Mouse (Mus musculus) layer of hippocampus, postnatal 36 days (tissue): ENCODE measurements around the gene Ppm1f. TPM values are rescaled to one million over a fixed set of nuclear protein-coding genes. Genes with fewer than 3 reads are reported as not detected.
"Not testable (repeated sequence)": the region's sequence is repeated elsewhere in the genome, so short reads cannot be mapped to it uniquely, and the experiment has no call there.

Source experiments
- DNase-seq, 2 experiments: peaks; one replicate each; pipeline ENCODE4 v3.0.0; 2022
- total RNA-seq, 2 experiments: library from RNA; stranded (reverse); gene quantifications; 2 replicates each; pipeline ENCODE4 v1.2.3; 2021

Gene Ppm1f
- total RNA-seq, result 10 to 100 TPM; 47.0 to 49.5 TPM

DNA sequence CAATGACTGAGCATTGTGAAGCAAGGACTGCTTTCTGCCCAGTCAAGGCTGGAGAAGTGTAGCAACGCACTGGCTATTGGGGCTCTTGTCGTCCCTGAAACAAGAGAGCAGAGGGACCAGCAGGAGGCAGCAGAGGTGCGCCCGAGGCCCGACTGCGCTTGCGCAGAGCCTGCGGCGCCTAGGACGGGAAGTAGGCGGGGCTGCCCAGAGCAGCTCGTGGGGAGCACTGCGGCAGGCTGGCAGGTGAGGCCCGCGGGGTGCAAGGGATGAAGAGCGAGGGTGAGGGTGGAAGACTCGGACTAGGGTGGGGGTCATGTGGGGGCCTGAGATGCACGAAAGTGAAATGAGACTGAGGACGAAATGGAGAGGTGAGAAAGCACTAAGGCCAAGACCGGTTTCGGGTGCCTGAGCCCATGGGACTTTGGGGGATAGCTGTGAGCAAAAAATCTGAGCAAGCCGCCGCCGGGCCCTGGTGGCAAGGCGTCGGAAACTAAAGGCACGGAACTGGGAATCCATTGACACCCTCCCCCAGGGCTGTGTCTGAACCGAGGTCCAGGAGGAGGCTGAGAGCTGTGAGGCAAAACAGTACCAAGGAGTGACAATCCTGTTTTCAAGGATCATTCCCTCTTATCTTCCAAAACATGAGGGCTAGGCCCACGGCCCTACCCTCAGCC lies at the start of gene Ppm1f:
Ppm1f (plus strand) TSS at position 88 of the 674 bp plus-strand sequence.
- DNase-seq, result peak; percentile 95 to 97

DNA sequence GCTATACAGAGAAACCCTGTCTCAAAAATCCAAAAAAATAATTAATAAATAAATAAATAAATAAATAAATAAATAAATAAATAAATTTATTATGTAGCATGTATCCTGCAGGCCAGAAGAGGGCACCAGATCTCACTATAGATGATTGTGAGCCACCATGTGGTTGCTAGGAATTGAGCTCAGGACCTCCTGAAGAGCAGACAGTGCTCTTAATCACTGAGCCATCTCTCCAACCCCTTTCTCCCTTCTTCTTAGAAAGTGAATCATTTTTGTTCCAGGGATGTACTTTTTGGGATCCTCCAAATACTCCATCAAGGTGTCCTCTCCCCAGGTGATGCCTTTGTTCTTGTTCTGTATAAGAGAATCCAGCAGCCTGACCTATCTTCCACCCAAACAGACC lies 47.1 kb upstream of the Ppm1f start:
- no peak for DNase-seq

DNA sequence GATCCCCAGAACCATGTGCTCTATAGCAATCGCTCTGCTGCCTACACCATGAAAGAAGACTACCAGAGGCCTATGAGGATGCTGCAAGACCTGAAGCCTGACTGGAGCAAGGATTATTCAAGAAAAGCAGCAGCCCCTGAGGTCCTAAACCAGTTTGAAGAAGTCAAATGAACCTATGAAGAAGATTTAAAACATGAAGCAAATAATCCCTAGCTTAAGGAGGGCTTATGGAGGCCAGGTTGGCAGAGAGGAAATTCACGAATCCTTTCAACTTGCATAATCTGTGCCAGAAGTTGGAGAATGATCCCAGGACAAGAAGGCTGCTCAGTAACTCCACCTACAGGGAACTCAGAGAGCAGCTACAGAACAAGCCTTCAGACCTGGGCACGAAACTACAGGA lies 43.9 kb upstream of the Ppm1f start:
- DNase-seq, result no peak

DNA sequence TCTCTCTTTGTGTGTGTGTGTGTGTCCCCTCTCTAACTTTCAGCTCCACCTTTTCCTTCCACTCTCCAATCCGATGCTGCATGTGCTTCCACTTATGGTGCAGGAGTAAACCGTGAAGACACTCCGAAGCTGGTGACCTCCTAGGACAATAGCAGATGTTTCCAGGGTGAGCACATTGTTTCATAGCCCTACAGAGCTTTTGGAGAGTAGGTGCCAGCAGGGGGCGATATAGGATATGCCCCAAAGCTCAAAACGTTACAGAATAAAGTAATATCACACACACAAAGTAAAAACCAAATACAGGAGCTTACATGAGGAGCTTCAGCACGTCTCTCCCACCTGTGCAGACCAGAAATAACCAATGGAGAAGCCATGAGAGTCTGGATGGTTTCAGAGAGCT lies 41.4 kb upstream of the Ppm1f start:
- peak in 1 of 2 experiments; percentile 18 for DNase-seq

DNA sequence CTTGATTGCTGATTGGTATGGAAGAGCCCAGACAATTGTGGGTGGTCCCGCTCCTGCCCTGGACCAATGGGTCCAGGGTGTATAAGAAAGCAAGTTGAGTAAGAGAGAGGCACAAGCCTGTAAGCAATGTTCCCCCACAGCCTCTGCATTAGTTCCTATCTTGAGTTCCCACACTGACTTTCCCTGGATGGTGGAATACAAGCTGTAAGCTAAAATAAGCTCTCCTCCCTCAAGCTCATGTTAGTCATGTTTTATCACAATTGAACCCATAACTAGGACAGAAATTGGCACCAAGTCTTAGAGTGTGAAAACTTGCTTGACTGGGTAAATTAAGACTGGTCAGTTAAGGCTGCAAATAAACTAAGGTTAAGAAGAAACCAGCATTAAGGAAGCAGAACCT lies 40.7 kb upstream of the Ppm1f start:
- no peak for DNase-seq

DNA sequence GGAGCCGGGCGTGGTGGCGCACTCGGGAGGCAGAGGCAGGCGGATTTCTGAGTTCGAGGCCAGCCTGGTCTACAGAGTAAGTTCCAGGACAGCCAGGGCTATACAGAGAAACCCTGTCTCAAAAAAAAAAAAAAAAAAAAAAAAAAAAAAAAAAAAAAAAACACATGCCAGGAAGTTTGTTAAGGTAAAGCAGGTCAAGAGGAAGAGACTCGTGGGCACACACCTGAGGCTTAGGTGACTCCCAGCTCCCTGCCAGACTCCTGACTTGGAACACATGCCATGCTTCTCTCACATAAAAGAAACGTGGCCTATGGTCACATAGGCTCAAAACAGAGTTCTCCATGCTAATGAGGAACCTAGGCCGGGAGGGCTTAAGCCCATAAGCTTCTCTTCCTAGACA lies 40.2 kb upstream of the Ppm1f start:
- not testable (repeated sequence) for DNase-seq

DNA sequence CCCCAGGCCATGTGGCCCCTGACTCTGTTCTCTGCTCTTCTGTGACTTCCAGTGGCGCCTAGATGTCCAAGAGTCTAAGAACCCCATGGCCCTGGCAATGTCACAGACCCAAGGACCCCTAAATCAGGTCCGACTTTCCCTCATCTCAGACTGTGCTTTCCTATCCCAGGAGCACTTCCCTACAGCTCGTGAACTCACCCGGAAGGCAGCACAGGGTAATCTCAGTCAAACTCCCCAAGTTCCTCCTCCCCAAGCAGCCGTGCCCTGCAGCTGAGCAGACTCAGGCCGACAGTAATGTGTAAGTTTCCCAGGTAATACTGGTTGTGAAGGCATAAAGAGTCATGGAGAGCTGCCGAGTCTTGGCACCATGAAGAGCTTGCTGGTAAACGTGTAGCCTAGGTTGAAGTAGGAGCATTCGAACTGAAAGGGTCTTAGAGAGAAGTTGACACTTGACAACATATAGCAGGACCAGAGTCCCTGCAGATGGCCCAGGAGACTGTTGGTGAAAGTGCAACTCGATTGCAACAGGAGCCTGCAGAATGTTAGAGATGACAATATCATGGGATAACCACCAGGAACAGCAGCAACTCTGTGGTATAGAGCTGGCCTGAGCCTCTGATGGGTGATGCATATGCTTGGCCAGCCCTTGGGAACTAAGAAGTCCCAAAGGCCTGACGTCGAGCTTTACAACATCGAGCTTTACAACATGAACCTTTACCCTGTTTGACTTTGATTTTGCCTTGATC lies 39.4 kb upstream of the Ppm1f start:
- DNase-seq, result no peak

DNA sequence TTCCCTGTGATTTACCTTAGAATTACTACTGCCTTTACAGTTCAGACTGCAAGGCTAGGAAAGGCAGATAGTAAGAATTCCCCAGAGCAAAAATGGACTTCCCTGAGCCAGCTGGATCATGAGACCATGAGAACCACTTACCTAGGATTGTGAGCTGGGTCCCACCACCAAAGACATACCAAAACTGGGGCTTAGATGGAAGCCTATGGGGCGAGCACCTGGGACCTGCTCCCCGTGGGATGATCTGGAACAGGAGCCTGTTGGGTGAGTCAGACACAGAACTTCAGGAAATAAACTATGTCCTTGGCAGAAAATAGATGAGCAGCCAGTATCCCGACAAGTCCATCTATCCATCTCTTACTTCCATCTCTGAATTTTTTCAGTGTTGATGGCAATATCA lies 34.0 kb upstream of the Ppm1f start:
- DNase-seq, result no peak

DNA sequence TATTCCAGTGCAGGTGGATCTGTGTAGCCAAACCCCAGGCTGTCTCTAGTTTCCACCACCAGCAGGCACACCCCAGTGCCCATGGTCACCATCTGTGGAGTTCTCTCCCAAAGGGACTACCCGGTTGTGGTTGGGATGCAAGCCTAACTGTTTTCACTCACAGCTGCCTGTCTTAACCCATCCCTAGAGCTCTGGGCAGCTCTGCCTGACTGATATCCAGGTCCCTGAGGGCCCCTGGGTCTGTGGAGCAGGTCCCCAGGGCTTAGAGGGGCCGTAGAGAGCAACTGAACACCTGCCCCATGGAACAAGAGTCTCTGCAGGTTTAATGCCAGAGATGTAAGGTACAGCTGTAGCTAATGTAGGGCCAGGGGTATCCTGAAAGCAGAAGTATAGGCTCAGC lies 32.3 kb upstream of the Ppm1f start, which contains the start of gene Igll1:
Igll1 (minus strand) TSS at position 8 of the 400 bp plus-strand sequence.
- no peak for DNase-seq

DNA sequence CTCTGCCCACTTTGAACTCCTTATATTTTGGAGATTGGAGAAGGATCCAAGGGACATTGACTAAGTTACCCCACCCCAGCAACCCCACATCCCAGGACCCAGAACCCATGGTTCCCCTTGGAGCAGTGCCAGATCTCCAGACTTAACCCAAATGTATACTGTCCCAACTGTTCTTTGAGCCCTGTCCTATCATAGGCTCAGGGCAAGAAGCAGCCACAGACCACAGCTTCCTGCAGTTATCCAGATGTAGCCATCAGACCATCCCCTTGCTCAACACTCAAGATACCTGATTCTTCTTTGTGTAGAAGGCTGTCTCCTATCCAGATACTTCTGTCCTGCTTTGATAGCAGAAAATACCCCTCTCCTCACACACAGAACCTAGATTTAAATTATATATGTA lies 31.1 kb upstream of the Ppm1f start:
- no peak for DNase-seq

DNA sequence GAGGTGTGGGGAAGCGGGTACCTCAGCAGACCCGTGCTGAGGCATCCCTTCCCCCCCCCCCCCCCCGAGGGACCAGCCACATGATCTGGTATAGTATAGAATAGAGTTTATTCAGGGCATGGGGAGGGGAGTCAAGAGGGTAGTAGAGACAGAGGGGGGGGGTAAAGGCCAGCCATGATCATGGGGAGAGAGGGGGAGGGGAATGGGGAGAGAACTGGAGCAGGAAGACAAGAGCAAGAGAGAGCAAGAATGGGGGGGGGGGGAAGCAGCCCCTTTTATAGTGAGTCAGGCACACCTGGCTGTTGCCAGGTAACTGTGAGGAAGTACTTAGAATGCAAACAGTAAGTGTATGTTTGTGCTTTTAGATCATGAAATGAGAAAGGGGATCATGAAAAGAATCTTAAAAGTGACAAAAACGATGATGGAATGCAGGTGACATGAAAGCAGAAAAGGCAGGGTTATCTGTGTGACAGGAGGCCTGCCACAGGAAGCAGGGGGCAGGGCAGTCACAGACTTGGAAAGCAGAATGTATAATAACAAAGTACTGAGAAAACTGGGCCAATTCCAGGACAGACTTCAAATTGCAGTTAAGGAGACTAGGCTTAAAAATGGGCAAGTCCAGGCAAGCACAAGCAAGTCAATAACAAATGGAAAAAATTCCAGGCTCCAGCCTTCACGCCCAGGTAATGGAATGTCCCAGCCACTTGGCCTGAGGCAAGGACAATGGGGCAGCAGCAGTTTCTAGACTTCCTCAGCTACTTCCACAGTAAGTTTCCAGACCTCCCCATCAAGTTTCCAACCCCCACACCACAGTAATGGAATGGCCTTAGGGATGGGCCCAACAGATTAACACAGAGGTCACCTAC lies 30.3 kb upstream of the Ppm1f start:
- no peak for DNase-seq

DNA sequence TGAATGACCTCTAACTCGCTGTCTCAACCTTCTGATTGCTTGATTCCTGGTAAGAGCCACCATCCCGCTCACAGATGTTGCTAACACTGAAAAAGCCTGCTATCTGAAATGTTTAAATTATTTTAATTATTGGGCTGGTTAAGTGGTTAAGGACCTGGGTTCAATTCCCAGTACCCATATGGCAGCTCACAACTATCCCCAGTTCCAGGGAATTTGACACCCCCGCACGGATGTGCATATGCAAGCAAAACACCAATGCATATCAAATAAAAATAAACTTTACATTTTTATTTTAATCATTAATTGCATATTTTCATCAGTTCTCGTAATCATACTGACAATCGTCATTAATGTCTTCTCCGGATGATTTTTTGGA lies 26.0 kb upstream of the Ppm1f start:
- DNase-seq, result no peak

DNA sequence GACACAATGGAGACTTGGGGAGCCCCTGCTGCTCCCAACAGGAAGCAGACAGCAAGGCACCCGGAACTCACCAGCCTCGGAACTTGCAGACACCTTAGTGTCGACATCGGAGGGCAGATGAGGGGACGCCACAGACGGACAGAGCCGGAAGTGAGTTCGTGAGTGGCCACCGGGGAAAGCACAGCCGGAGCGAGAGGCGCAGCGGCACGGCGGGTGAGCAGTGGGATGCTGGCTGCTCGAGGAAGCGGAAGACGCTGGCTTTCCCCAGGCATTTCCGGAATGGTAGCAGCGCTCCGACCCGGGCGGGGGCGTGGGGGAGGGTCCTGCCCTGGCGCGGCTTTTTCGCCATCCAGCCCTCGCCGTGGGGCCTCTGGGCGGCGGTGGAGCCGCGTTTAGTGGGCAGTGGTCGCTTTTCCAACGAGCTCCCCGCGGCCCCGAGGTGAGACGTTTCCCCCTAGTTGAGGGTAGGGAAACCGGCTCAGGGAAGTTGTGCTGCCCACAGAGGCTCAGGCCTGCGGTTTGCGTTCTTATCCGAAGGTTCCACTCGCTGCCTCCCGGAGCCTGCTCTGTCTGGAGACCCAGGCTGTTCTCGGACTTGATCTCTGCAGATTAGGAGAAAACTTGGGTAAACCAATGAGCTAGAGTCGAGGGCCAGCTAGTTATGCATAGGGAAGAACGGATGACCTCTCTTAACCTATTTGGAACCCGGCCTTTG lies 25.5 kb upstream of the Ppm1f start, which contains the start of the genes Top3b and Vpreb1:
Top3b (plus strand) TSS at position 120 of the 715 bp plus-strand sequence.
Vpreb1 (minus strand) TSS at position 227 of the 715 bp plus-strand sequence.
- DNase-seq, result peak; percentile 87 to 88

DNA sequence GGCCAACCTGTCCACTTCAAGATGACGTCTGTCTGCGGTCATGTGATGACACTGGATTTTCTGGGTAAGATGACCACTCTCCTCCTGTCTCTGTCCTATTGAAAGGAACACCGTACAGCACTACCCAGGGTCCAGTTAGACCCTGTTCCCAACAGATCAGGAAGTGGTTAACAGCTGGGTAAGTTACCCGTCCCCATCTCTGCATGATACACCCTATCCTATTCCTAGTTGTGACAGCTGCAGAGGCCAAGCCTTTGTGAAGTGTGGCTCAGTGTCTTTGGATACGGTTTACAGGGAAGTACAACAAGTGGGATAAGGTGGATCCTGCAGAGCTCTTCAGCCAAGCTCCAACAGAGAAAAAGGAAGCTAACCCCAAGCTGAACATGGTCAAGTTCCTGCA lies 17.2 kb upstream of the Ppm1f start:
- DNase-seq, result no peak

DNA sequence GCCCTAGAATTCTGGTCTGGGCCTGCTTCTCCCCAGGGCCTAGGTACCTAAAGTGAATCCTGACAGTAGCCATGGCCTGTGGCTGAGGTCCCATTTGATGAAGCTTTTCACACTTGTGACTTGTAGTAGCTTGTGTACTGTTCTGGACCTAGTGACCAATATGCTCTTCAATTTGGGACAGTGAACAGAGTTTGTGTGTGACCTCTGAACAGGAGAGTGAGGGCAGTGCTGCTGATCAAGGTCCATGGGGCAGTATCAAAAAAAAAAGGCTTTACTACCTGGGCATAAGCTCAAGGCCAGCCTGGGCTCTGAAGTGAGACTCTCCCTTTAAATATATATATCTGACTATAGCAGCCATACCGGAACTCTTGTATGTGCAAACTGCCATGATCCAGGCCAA lies 7.9 kb upstream of the Ppm1f start:
- DNase-seq, result no peak

DNA sequence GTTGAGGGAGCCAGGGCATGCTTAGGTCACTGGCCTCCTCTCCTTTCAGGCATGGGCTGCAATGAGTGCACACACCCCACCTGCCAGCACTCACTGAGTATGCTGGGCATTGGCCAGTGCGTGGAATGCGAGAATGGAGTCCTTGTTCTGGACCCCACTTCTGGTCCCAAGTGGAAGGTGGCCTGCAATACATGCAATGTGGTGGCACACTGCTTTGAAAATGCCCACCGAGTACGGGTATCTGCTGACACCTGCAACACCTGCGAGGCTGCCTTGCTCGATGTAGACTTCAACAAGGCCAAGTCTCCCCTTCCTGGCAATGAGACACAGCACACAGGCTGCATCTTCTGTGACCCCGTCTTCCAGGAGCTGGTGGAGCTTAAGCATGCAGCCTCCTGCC lies 3.9 kb upstream of the Ppm1f start:
- no peak for DNase-seq

DNA sequence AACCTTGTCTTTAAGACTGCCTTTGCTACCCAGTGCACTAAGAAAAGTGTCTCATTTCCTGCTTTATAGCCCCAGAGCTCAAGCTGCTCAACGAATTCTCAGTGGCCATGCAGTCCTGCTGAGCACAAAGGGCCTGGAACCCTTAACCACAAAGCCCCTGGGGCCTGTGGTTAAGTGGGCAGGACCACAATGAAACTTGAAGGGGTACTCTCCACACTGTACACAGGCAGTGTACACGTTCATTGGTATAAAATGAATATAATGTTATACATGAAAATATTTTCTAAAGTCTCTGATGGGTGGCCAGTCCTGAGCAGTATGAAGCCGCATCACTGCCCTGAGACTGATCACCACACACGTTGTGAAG lies 271 bp upstream of the Ppm1f start:
- DNase-seq, result no peak

DNA sequence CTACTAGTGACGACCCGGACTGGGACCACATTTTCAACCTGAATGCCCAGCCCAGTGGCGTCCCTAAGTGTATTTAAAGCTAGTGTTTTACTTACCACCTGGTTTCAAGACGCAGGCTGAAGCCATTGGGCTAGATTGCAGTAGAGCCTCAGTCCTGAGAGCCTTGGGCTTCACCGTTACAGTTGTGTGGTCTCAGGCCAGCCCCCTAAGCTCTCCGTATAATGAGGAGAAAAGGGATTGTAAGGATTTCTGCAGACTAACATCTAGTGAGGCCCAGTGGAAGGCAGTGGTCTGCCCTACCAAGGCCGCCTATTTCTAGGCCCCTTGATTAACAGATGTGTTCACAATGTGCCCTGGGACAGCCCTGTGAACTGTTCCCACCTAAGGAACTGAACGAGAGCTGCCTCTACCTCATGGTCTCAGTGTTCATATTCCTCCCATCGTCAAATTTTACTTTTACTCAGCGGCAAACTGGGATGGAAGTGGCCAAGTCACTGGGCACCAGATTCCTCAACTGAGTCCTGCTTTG lies 851 bp downstream of the Ppm1f start:
- DNase-seq, result no peak

DNA sequence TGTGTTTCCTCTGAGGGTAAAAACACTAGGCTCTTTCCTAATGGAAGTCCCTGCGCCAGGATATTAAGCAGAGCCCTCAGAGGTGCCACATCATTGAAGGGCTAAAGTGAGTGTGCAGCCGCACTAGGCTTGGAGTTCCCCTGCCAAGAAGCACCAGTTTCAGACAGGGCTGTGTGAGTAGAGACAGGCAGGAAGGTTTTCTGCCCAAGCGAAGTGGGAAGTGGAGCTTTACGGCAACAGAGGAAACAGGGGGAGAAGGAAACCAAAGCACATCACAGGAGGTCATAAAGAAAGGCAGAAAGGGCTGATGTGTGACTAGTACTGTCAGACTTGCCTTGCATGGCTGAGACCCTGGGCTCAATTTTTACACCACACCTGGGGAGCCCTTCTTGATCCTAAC lies 6.1 kb downstream of the Ppm1f start:
- DNase-seq, result no peak

DNA sequence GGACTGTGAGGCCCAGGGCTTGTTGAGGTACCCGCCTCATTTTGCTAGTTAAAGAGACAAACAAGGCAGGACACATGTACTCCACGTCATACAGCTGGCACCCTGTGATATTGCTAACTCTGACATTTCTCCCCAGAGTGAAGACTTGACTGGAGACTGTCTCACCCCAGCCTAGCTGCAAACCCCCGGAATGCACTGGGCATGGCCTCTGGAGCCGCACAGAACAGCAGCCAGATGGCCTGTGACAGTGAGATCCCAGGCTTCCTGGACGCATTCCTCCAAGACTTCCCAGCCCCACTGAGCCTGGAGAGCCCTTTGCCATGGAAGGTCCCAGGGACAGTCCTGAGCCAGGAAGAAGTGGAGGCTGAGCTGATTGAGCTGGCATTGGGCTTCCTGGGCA lies 6.9 kb downstream of the Ppm1f start:
- DNase-seq, result no peak

DNA sequence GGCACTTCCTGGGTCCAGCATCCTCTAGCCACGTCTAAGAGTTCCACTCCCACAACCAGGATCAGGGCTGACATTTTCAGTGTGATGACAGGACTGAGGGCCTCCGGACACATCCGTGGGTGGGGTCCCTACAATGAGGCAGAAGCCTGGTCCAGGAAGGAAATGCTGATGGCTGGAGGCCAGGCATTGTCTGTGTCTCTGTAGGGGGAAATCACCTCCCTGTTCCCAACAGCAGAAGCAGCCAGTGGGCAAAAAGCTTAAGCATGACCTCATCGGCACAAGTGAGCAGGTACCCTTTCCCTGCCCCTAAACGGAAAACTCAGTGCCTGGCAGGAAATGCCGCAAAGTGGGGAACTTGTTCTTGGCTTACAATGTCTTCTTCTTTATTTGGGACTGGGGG lies 11.5 kb downstream of the Ppm1f start:
- DNase-seq, result no peak
